Mouse (Mus musculus) kidney, embryonic 16.5 days (tissue): Measurements from ENCODE around the gene Mcam. TPM values are rescaled to one million over a fixed set of nuclear protein-coding genes. Genes with fewer than 3 reads are reported as not detected.

ENCODE experiments used
- ATAC-seq: fragments of 200-750 bp; cut with Nextera tagmentation; 2 replicates; pipeline ENCODE4 v1.8.0; 2017; ENCODE audit warnings: moderate TSS enrichment; ENCODE audit not compliant: low FRiP score, low TSS enrichment
- H3K27ac ChIP-seq: fragments of 300-500 bp; sonication (generic); 2 replicates; pipeline ENCODE4 v1.5.1; 2014; ENCODE audit warnings: low read length
- H3K27me3 ChIP-seq: fragments of 300-500 bp; sonication (generic); 2 replicates; pipeline ENCODE4 v1.6.1; 2014; ENCODE audit warnings: low read length, control low read depth, mixed read lengths; ENCODE audit not compliant: insufficient read depth
- H3K36me3 ChIP-seq: fragments of 300-500 bp; sonication (generic); 2 replicates; pipeline ENCODE4 v1.6.1; 2014; ENCODE audit warnings: low read length, control low read depth, mixed read lengths; ENCODE audit not compliant: insufficient read depth
- H3K4me1 ChIP-seq: fragments of 300-500 bp; sonication (generic); 2 replicates; pipeline ENCODE4 v1.6.1; 2014; ENCODE audit warnings: low read length, control low read depth, mixed read lengths; ENCODE audit not compliant: insufficient read depth
- H3K4me2 ChIP-seq: fragments of 300-500 bp; sonication (generic); replicated peaks from 2 replicates; pipeline ENCODE4 v1.6.1; 2014; ENCODE audit warnings: low read depth, low read length
- H3K4me3 ChIP-seq: fragments of 300-500 bp; sonication (generic); 2 replicates; pipeline ENCODE4 v1.5.1; 2014; ENCODE audit warnings: mild to moderate bottlenecking, low read length
- H3K9ac ChIP-seq: fragments of 300-500 bp; sonication (generic); replicated peaks from 2 replicates; pipeline ENCODE4 v1.6.1; 2014; ENCODE audit warnings: low read length
- H3K9me3 ChIP-seq: fragments of 300-500 bp; sonication (generic); 2 replicates; pipeline ENCODE4 v1.6.1; 2016; ENCODE audit warnings: low read length, control low read depth
- WGBS: fragments of 180-500 bp; shearing (Covaris S2); extraction: QIAGEN DNeasy Blood & Tissue Kit; methylation state at CpG from one replicate; pipeline ENCODE4 v1.1.7; 2014; 5-methylcytosine and 5-hydroxymethylcytosine counted together
- polyA plus RNA-seq: library from polyadenylated mRNA; unstranded; fragments of >200 nt; fragmentation: Nextera tagmentation; extraction: Ambion mirVana; gene quantifications from 2 replicates; pipeline ENCODE4 v1.2.1, GENCODE M21; 2015

The Mcam gene
- polyA plus RNA-seq, 1 experiment from 2014 or later, result 60.3 TPM

GRCm38 (mm10) chr9:44182260-44182659 lies 48.0 kb downstream of the Mcam start:
- Histone ChIP-seq H3K36me3 (peaks cover 18% of the 10 kb centered on the region; the same call in 1 of the 2 replicates), H3K4me1 (peaks cover 6% of the 10 kb centered on the region; the same call in 1 of the 2 replicates), H3K4me3 (no peak overlapping the region), H3K9me3 (peaks cover 9% of the 10 kb centered on the region; the same call in 1 of the 2 replicates), H3K9ac (no peak overlapping the region), H3K27ac (no peak overlapping the region), H3K27me3 (no peaks in the 10 kb centered on the region), H3K4me2 (no peak overlapping the region)
- WGBS, result 85% methylated on average over 3 of the region's 3 CpGs
- ATAC-seq, result no peak

DNA sequence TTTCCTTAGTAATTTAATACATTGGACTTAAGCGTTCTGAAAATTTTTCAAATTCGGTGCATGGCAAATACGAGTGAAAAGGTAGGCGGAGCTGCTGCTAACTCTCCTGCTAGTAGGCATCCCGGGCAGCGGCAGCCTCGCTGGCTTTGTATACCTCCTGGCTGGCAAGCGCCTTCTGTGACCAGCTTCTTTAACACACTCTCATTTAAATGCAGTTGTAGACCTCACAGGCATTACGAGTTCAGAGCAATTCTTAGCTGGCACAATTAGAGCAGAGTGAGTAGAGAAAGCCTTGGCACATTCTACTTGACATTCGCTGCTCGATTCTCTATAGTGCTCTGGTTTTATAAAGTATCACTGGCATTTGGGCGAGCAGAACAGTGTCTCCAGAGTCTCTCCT lies 54.0 kb downstream of the Mcam start:
- WGBS, result 83% methylated on average over 12 of the region's 12 CpGs
- no peak overlapping the region for H3K9ac ChIP-seq
- ATAC-seq, result no peak

GRCm38 (mm10) chr9:44191166-44191565 lies 56.9 kb downstream of the Mcam start:
- no peak overlapping the region for H3K27ac ChIP-seq
- no peaks in the 10 kb centered on the region for H3K4me1 ChIP-seq
- no peak overlapping the region for H3K4me3 ChIP-seq
- WGBS, result 57% methylated on average over 3 of the region's 3 CpGs
- no peak overlapping the region for H3K4me2 ChIP-seq
- H3K9ac ChIP-seq, result no peak overlapping the region
- H3K27me3 ChIP-seq, result no peaks in the 10 kb centered on the region
- H3K36me3 ChIP-seq, result peaks cover 4% of the 10 kb centered on the region; the same call in 1 of the 2 replicates
- ATAC-seq, result no peak
- no peaks in the 10 kb centered on the region for H3K9me3 ChIP-seq

More for the DNA sequence above, 54.0 kb downstream of the Mcam start:
- Histone ChIP-seq H3K4me1 (0 out of 2 replicates have a peak, but pooled peaks cover 3% of the 10 kb centered on the region), H3K4me2 (no peak overlapping the region), H3K27ac (0 out of 2 replicates have a peak overlapping the region, but pooled peaks have one; percentile 7), H3K9me3 (no peaks in the 10 kb centered on the region), H3K4me3 (no peak overlapping the region), H3K27me3 (no peaks in the 10 kb centered on the region), H3K36me3 (no peaks in the 10 kb centered on the region)

- H3K4me2 ChIP-seq, result no peak overlapping the region
- no peak overlapping the region for H3K4me3 ChIP-seq
- H3K27ac ChIP-seq, result no peak overlapping the region
- no peak for ATAC-seq
- 84% methylated on average over 3 of the region's 3 CpGs for WGBS
- H3K4me1 ChIP-seq, result no peaks in the 10 kb centered on the region
- H3K27me3 ChIP-seq, result no peaks in the 10 kb centered on the region
- peaks cover 7% of the 10 kb centered on the region; the same call in 1 of the 2 replicates for H3K36me3 ChIP-seq
- no peak overlapping the region for H3K9ac ChIP-seq
- H3K9me3 ChIP-seq, result no peaks in the 10 kb centered on the region
Measured at GRCm38 (mm10) chr9:44192312-44192711, 58.0 kb downstream of the Mcam start.

Other genes starting within 250 kb of the Mcam start
- 7.7 and 10.5 TPM in 2 replicates for gene Thy1, start 91.1 kb upstream of the Mcam start, polyA plus RNA-seq
- gene Usp2, start 67.4 kb upstream of the Mcam start, polyA plus RNA-seq, result 53.9 and 57.7 TPM in 2 replicates
- 0.10 and 0.25 TPM in 2 replicates for gene Mfrp, start 32.7 kb upstream of the Mcam start, polyA plus RNA-seq
- 4.7 and 5.7 TPM in 2 replicates for gene C1qtnf5, start 27.2 kb upstream of the Mcam start, polyA plus RNA-seq
- gene Gm49380, start 21.0 kb upstream of the Mcam start, polyA plus RNA-seq, result 0.22 and 0.25 TPM in 2 replicates
- gene Rnf26, start 21.0 kb upstream of the Mcam start, polyA plus RNA-seq, result 75.0 and 87.0 TPM in 2 replicates
- 17.6 and 24.0 TPM in 2 replicates for gene Cbl, start 99.6 kb downstream of the Mcam start, polyA plus RNA-seq
- gene Ccdc153, start 106.2 kb downstream of the Mcam start, polyA plus RNA-seq, result not detected in 2 replicates
- gene Pdzd3, start 117.0 kb downstream of the Mcam start, polyA plus RNA-seq, result 13.3 and 14.1 TPM in 2 replicates
- 6.6 and 7.9 TPM in 2 replicates for gene Nlrx1, start 134.1 kb downstream of the Mcam start, polyA plus RNA-seq
- 2.8 TPM in 2 replicates for gene Abcg4, start 154.1 kb downstream of the Mcam start, polyA plus RNA-seq
- gene Hinfp, start 171.2 kb downstream of the Mcam start, polyA plus RNA-seq, result 27.2 and 31.1 TPM in 2 replicates
- gene C2cd2l, start 185.8 kb downstream of the Mcam start, polyA plus RNA-seq, result 11.6 and 14.3 TPM in 2 replicates
- gene Dpagt1, start 191.6 kb downstream of the Mcam start, polyA plus RNA-seq, result 45.4 and 53.9 TPM in 2 replicates
- gene H2afx, start 200.2 kb downstream of the Mcam start, polyA plus RNA-seq, result 353 and 432 TPM in 2 replicates
- 133 and 137 TPM in 2 replicates for gene Hmbs, start 209.8 kb downstream of the Mcam start, polyA plus RNA-seq
- gene Vps11, start 227.2 kb downstream of the Mcam start, polyA plus RNA-seq, result 38.5 and 40.0 TPM in 2 replicates
- 48.0 and 51.2 TPM in 2 replicates for gene Hyou1, start 245.0 kb downstream of the Mcam start, polyA plus RNA-seq